Comparison of ENCODE assay signal across 18 mouse cellular contexts in genomic region chr1:33943943-33944342, GRCm38 (mm10). TPM values are rescaled to one million over a fixed set of nuclear protein-coding genes. Genes with fewer than 3 reads are reported as not detected.
A peak's percentile ranks its signal among the peaks of the same experiment; 100 is the strongest.
DNase-seq lines count a peak whose midpoint lies in the region; ATAC-seq and TF ChIP-seq lines count a peak whose summit lies in the region.
"Had no signal": no experiment of that assay in that cellular context is flagged by ENCODE, and none has a peak within 500 bp of the region (broad histone marks: within the 10 kb centered on the region; RNA-seq: fewer than 3 reads in every experiment).

No protein-coding gene starts in this region.

- no peaks in the 10 kb centered on the region for H3K9me3 ChIP-seq in kidney, postnatal 0 days (replicated peaks; ENCODE audit: low read length)
- H3K9me3 ChIP-seq in kidney, embryonic 16.5 days (ENCODE audit: low read length), result no peaks in the 10 kb centered on the region
- H3K9me3 ChIP-seq in limb, embryonic 10.5 days (replicated peaks), result no peaks in the 10 kb centered on the region
- H3K9me3 ChIP-seq: embryonic facial prominence, embryonic 15.5 days; hindbrain, embryonic 15.5 days; limb, embryonic 15.5 days; midbrain, embryonic 12.5 days had no signal

- no peaks in the 10 kb centered on the region for H3K36me3 ChIP-seq in kidney, postnatal 0 days (ENCODE audit: insufficient read depth, low read length)
- H3K36me3 ChIP-seq in kidney, embryonic 16.5 days (ENCODE audit: insufficient read depth, low read length), result no peaks in the 10 kb centered on the region
- H3K36me3 ChIP-seq in limb, embryonic 10.5 days, result no peaks in the 10 kb centered on the region
- H3K36me3 ChIP-seq: embryonic facial prominence, embryonic 15.5 days; hindbrain, embryonic 15.5 days; limb, embryonic 15.5 days; midbrain, embryonic 12.5 days had no signal

- no peaks in the 10 kb centered on the region for H3K4me1 ChIP-seq in kidney, postnatal 0 days (replicated peaks; ENCODE audit: insufficient read depth, low read length)
- H3K4me1 ChIP-seq in kidney, embryonic 16.5 days (ENCODE audit: insufficient read depth, low read length), result no peaks in the 10 kb centered on the region
- H3K4me1 ChIP-seq in limb, embryonic 10.5 days, result peaks cover 8% of the 10 kb centered on the region
- peaks cover 56% of the 10 kb centered on the region for H3K4me1 ChIP-seq in cerebellum, adult 2 months (ENCODE audit: control insufficient read depth, insufficient read depth, low read length)
- H3K4me1 ChIP-seq: limb, embryonic 15.5 days; midbrain, embryonic 12.5 days had no signal

- no peak overlapping the region for H3K4me3 ChIP-seq in kidney, postnatal 0 days (replicated peaks; ENCODE audit: low read depth, low read length)
- no peak overlapping the region for H3K4me3 ChIP-seq in kidney, embryonic 16.5 days (ENCODE audit: low read length)
- no peak overlapping the region for H3K4me3 ChIP-seq in limb, embryonic 10.5 days
- H3K4me3 ChIP-seq in cerebellum, adult 2 months (replicated peaks; ENCODE audit: insufficient read depth, low read depth, low read length), result no peak overlapping the region
- H3K4me3 ChIP-seq: embryonic facial prominence, embryonic 15.5 days; hindbrain, embryonic 15.5 days; limb, embryonic 15.5 days; midbrain, embryonic 12.5 days had no signal

- no peak overlapping the region for H3K27ac ChIP-seq in kidney, postnatal 0 days
- no peak overlapping the region for H3K27ac ChIP-seq in kidney, embryonic 16.5 days (ENCODE audit: low read length)
- H3K27ac ChIP-seq in limb, embryonic 10.5 days, result no peak overlapping the region
- no peak overlapping the region for H3K27ac ChIP-seq in cerebellum, adult 2 months (ENCODE audit: insufficient read depth, low read length)
- H3K27ac ChIP-seq: embryonic facial prominence, embryonic 15.5 days; hindbrain, embryonic 15.5 days; limb, embryonic 15.5 days; midbrain, embryonic 12.5 days had no signal

- peak; percentile 18; the same call in 1 of the 2 replicates for TF ChIP-seq CTCF in kidney, postnatal 0 days (IDR thresholded peaks at IDR 0.05; ENCODE audit: low read depth)
- TF ChIP-seq CTCF in cerebellum, adult 2 months (IDR thresholded peaks at IDR 0.05; ENCODE audit: borderline replicate concordance, insufficient read depth, low read depth, low read length), result no peak; the same call in 1 of the 2 replicates

- WGBS in kidney, postnatal 0 days, result 94% methylated on average over 2 of the region's 2 CpGs
- 87% methylated on average over 2 of the region's 2 CpGs for WGBS in kidney, embryonic 16.5 days
- WGBS in limb, embryonic 10.5 days, result 84% methylated on average over 2 of the region's 2 CpGs
- 90% methylated on average over 2 of the region's 2 CpGs for WGBS in cerebellum, adult 2 months

- no peaks in the 10 kb centered on the region for H3K27me3 ChIP-seq in kidney, postnatal 0 days (ENCODE audit: insufficient read depth, low read length)
- no peaks in the 10 kb centered on the region for H3K27me3 ChIP-seq in kidney, embryonic 16.5 days (ENCODE audit: insufficient read depth, low read length)
- no peaks in the 10 kb centered on the region for H3K27me3 ChIP-seq in limb, embryonic 10.5 days (ENCODE audit: low read depth, poor library complexity, severe bottlenecking)
- H3K27me3 ChIP-seq in cerebellum, adult 2 months (ENCODE audit: control insufficient read depth, insufficient read depth, low read length), result no peaks in the 10 kb centered on the region
- H3K27me3 ChIP-seq: embryonic facial prominence, embryonic 15.5 days; hindbrain, embryonic 15.5 days; limb, embryonic 15.5 days; midbrain, embryonic 12.5 days had no signal

- DNase-seq in kidney, postnatal 0 days (ENCODE audit: low spot score), result no peak
- DNase-seq in 3T3-L1 (ENCODE audit: low read depth, low spot score) (peak; percentile 5), ES-CJ7 (ENCODE audit: low read depth, low spot score) (peak; percentile 90)
- DNase-seq in limb, embryonic 10.5 days (ENCODE audit: low spot score), result peak; percentile 19
- no peak for DNase-seq in Muller cell, postnatal 12 days (ENCODE audit: inconsistent ontology term)
- DNase-seq in cerebellum, adult 2 months, result no peak
- DNase-seq: cerebellum, adult 9-11 months; gastrocnemius, postnatal 36 days; heart, postnatal 10 days; kidney, adult 18-20 months; lung, postnatal 4 days; right cerebral cortex, postnatal 25 days; thymus, postnatal 36 days had no signal

- ATAC-seq in kidney, postnatal 0 days (replicated peaks; ENCODE audit: low FRiP score, low read depth), result no peak
- no peak for ATAC-seq in kidney, embryonic 16.5 days (ENCODE audit: low FRiP score, low TSS enrichment)

- no peak for TF ChIP-seq POLR2A in cerebellum, adult 2 months (IDR thresholded peaks at IDR 0.05; ENCODE audit: borderline replicate concordance, insufficient read depth, low read length)

- no peak overlapping the region for H3K4me2 ChIP-seq in kidney, postnatal 0 days (ENCODE audit: low read length)
- H3K4me2 ChIP-seq in kidney, embryonic 16.5 days (replicated peaks; ENCODE audit: low read depth, low read length), result no peak overlapping the region
- H3K4me2 ChIP-seq: embryonic facial prominence, embryonic 15.5 days; hindbrain, embryonic 15.5 days; limb, embryonic 15.5 days; midbrain, embryonic 12.5 days had no signal

- H3K9ac ChIP-seq in kidney, postnatal 0 days (ENCODE audit: low read depth, low read length), result no peak overlapping the region
- no peak overlapping the region for H3K9ac ChIP-seq in kidney, embryonic 16.5 days (replicated peaks; ENCODE audit: low read length)
- H3K9ac ChIP-seq: embryonic facial prominence, embryonic 15.5 days; hindbrain, embryonic 15.5 days; limb, embryonic 15.5 days; midbrain, embryonic 12.5 days had no signal

RNA-seq across cellular contexts. Expression of gene Dst, which starts 35.9 kb away (rescaled TPM):
- polyA plus RNA-seq in kidney, postnatal 0 days (2015; fragmentation: Nextera tagmentation; extraction: Ambion mirVana), result 22.4 and 24.0 TPM in 2 replicates
- polyA plus RNA-seq in kidney, embryonic 16.5 days (2015; fragmentation: Nextera tagmentation; extraction: Ambion mirVana), result 23.4 and 28.0 TPM in 2 replicates
- polyA plus RNA-seq in limb, embryonic 10.5 days (2016; fragmentation: Nextera tagmentation; extraction: Ambion mirVana), result 7.2 and 9.7 TPM in 2 replicates
- 143 and 148 TPM in 2 replicates for polyA plus RNA-seq in cerebellum, adult 2 months (2012; rRNA removed)

RNA-seq across cellular contexts. Expression of gene Bend6, which starts 36.3 kb away (rescaled TPM):
- polyA plus RNA-seq in kidney, postnatal 0 days (2015; fragmentation: Nextera tagmentation; extraction: Ambion mirVana), result 0.32 and 0.33 TPM in 2 replicates
- 0.19 and 0.40 TPM in 2 replicates for polyA plus RNA-seq in kidney, embryonic 16.5 days (2015; fragmentation: Nextera tagmentation; extraction: Ambion mirVana)
- polyA plus RNA-seq in limb, embryonic 10.5 days (2016; fragmentation: Nextera tagmentation; extraction: Ambion mirVana), result 1.2 and 1.5 TPM in 2 replicates
- 276 and 283 TPM in 2 replicates for polyA plus RNA-seq in cerebellum, adult 2 months (2012; rRNA removed)

Comparison
In these comparisons a context has a peak if more than half of its experiments do, and no peak if none do; other contexts are left out.
1. DNase-seq: peak in 3T3-L1 (single experiment), ES-CJ7 (single experiment) and limb, embryonic 10.5 days (single experiment); none in kidney, postnatal 0 days (single experiment), Muller cell, postnatal 12 days (single experiment) and cerebellum, adult 2 months (0 of 2).
2. RNA of gene Bend6, which starts 36.3 kb away (polyA plus RNA-seq): 276 to 283 TPM in cerebellum, adult 2 months; 1.2 to 1.5 TPM in limb, embryonic 10.5 days, 0.19 to 0.40 TPM in kidney, embryonic 16.5 days and 0.32 to 0.33 TPM in kidney, postnatal 0 days; every median in the first group is over 100 times any median in the second.